Mouse (Mus musculus): ENCODE measurements around the gene Tti1.

DNA sequence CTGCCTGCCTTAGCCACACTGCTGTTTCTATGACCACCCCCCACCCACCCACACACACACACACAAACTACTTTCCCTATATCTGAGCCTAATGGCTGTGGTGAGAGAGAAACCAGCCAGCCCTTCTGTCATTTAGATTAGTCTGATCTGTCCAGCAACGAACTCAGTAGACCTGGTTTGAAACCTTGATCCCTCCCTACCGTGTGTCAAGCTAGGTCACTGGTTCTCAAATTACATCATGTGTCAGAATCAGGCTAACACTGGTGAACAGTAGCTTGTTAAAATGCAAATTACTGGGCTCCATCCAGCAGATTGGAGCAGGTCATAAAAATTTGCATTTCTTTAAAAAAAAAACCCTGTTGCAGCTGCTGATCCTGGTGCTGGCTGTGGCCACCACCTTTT lies 70.5 kb downstream of the Tti1 start:
- TF ChIP-seq CTCF (IDR thresholded peaks at IDR 0.05; ENCODE audit: low read depth, low read length) (no peak), POLR2A (IDR thresholded peaks at IDR 0.05; ENCODE audit: borderline replicate concordance, low read depth, low read length) (no peak)

Measured in bone marrow macrophage, adult 2 months (primary cell).